Comparison of ENCODE assay signal across 12 mouse cellular contexts in genomic region chrX:102115676-102116075, GRCm38 (mm10). TPM values are rescaled to one million over a fixed set of nuclear protein-coding genes. Genes with fewer than 3 reads are reported as not detected.
A peak's percentile ranks its signal among the peaks of the same experiment; 100 is the strongest.
DNase-seq lines count a peak whose midpoint lies in the region; ATAC-seq lines count a peak whose summit lies in the region.
"Had no signal": no experiment of that assay in that cellular context is flagged by ENCODE, and none has a peak within 500 bp of the region (broad histone marks: within the 10 kb centered on the region; RNA-seq: fewer than 3 reads in every experiment).

No protein-coding gene starts in this region.

- no peaks in the 10 kb centered on the region for H3K9me3 ChIP-seq in hindbrain, embryonic 15.5 days
- no peaks in the 10 kb centered on the region for H3K9me3 ChIP-seq in midbrain, embryonic 13.5 days
- H3K9me3 ChIP-seq: limb, embryonic 12.5 days; neural tube, embryonic 12.5 days had no signal

- no peaks in the 10 kb centered on the region for H3K36me3 ChIP-seq in hindbrain, embryonic 15.5 days
- H3K36me3 ChIP-seq in midbrain, embryonic 13.5 days: no peaks in the 10 kb centered on the region
- H3K36me3 ChIP-seq: limb, embryonic 12.5 days; neural tube, embryonic 12.5 days had no signal

- 28% methylated on average over 4 of the region's 4 CpGs for WGBS in hindbrain, embryonic 15.5 days
- 41% methylated on average over 4 of the region's 4 CpGs for WGBS in midbrain, embryonic 13.5 days

- ATAC-seq in hindbrain, embryonic 15.5 days (ENCODE audit: low FRiP score, low read depth): no peak
- 0 out of 2 replicates have a peak, but pooled peaks have one; percentile 22 for ATAC-seq in midbrain, embryonic 13.5 days
- ATAC-seq in erythroid progenitor cell, adult 5-6 weeks (replicated peaks; ENCODE audit: low FRiP score, poor library complexity, severe bottlenecking): no peak

- peak; percentile 20 for DNase-seq in embryo, embryonic 10 days (ENCODE audit: low spot score)
- no peak for DNase-seq in embryo, embryonic 9.5 days (ENCODE audit: extremely low spot score)
- DNase-seq in brain, adult 2 months (ENCODE audit: low read depth, low spot score): peak; percentile 76
- no peak for DNase-seq in thymus, postnatal 0 days (ENCODE audit: low spot score)
- DNase-seq in urinary bladder, postnatal 4 days (ENCODE audit: low spot score in 2 of 2): no peak
- DNase-seq: kidney, adult 11 months; lung, postnatal 14 days had no signal

- no peak overlapping the region for H3K9ac ChIP-seq in hindbrain, embryonic 15.5 days
- H3K9ac ChIP-seq in midbrain, embryonic 13.5 days (replicated peaks): no peak overlapping the region
- H3K9ac ChIP-seq: limb, embryonic 12.5 days; neural tube, embryonic 12.5 days had no signal

- no peak overlapping the region for H3K4me2 ChIP-seq in hindbrain, embryonic 15.5 days
- no peak overlapping the region for H3K4me2 ChIP-seq in midbrain, embryonic 13.5 days (replicated peaks)
- H3K4me2 ChIP-seq: limb, embryonic 12.5 days; neural tube, embryonic 12.5 days had no signal

- H3K4me3 ChIP-seq in hindbrain, embryonic 15.5 days: no peak overlapping the region
- H3K4me3 ChIP-seq in midbrain, embryonic 13.5 days (replicated peaks): no peak overlapping the region
- H3K4me3 ChIP-seq: limb, embryonic 12.5 days; neural tube, embryonic 12.5 days had no signal

- peak overlapping the region; percentile 75 for H3K27ac ChIP-seq in hindbrain, embryonic 15.5 days (replicated peaks)
- H3K27ac ChIP-seq in midbrain, embryonic 13.5 days: peak overlapping the region; percentile 77
- H3K27ac ChIP-seq: limb, embryonic 12.5 days; neural tube, embryonic 12.5 days had no signal

- peaks cover 8% of the 10 kb centered on the region; the same call in 1 of the 2 replicates for H3K4me1 ChIP-seq in hindbrain, embryonic 15.5 days (replicated peaks)
- H3K4me1 ChIP-seq in midbrain, embryonic 13.5 days (replicated peaks): peaks cover 10% of the 10 kb centered on the region; the same call in 1 of the 2 replicates
- H3K4me1 ChIP-seq: limb, embryonic 12.5 days had no signal

- no peaks in the 10 kb centered on the region for H3K27me3 ChIP-seq in hindbrain, embryonic 15.5 days
- peaks cover under 1% of the 10 kb centered on the region; the same call in 1 of the 2 replicates for H3K27me3 ChIP-seq in midbrain, embryonic 13.5 days
- H3K27me3 ChIP-seq: neural tube, embryonic 12.5 days had no signal

RNA-seq across cellular contexts. Expression of gene Pin4, which starts 3.6 kb away (rescaled TPM):
- 52.9 and 65.0 TPM in 2 replicates for polyA plus RNA-seq in hindbrain, embryonic 15.5 days (2015; fragmentation: Nextera tagmentation; extraction: Ambion mirVana)
- polyA plus RNA-seq in midbrain, embryonic 13.5 days (2015; fragmentation: Nextera tagmentation; extraction: Ambion mirVana): 83.7 and 93.5 TPM in 2 replicates
- 68.0 and 70.3 TPM in 2 replicates for polyA plus RNA-seq in thymus, postnatal 0 days (2015; fragmentation: Nextera tagmentation; extraction: Ambion mirVana)
- total RNA-seq in erythroid progenitor cell, adult 5-6 weeks (2015; ENCODE audit: low replicate concordance): 53.7 TPM in 1 of 2 replicates, not detected in the other
- 42.7 and 82.7 TPM in 2 replicates for total RNA-seq in erythroid progenitor cell, adult 5-6 weeks (2017; ENCODE audit: low replicate concordance)

RNA-seq across cellular contexts. Expression of gene Ercc6l, which starts 41.2 kb away (rescaled TPM):
- polyA plus RNA-seq in hindbrain, embryonic 15.5 days (2015; fragmentation: Nextera tagmentation; extraction: Ambion mirVana): 2.0 and 2.3 TPM in 2 replicates
- 4.1 and 4.6 TPM in 2 replicates for polyA plus RNA-seq in midbrain, embryonic 13.5 days (2015; fragmentation: Nextera tagmentation; extraction: Ambion mirVana)
- polyA plus RNA-seq in thymus, postnatal 0 days (2015; fragmentation: Nextera tagmentation; extraction: Ambion mirVana): 10.4 and 11.3 TPM in 2 replicates
- 24.3 and 26.7 TPM in 2 replicates for total RNA-seq in erythroid progenitor cell, adult 5-6 weeks (2015; ENCODE audit: low replicate concordance)
- 30.9 and 34.0 TPM in 2 replicates for total RNA-seq in erythroid progenitor cell, adult 5-6 weeks (2017; ENCODE audit: low replicate concordance)

RNA-seq across cellular contexts. Expression of gene Rtl5, which starts 44.6 kb away (rescaled TPM):
- 5.3 and 8.2 TPM in 2 replicates for polyA plus RNA-seq in hindbrain, embryonic 15.5 days (2015; fragmentation: Nextera tagmentation; extraction: Ambion mirVana)
- 8.0 and 10.9 TPM in 2 replicates for polyA plus RNA-seq in midbrain, embryonic 13.5 days (2015; fragmentation: Nextera tagmentation; extraction: Ambion mirVana)
- polyA plus RNA-seq in thymus, postnatal 0 days (2015; fragmentation: Nextera tagmentation; extraction: Ambion mirVana): 0.13 and 0.18 TPM in 2 replicates
- total RNA-seq in erythroid progenitor cell, adult 5-6 weeks (2015; ENCODE audit: low replicate concordance): 2.1 TPM in 1 of 2 replicates, not detected in the other
- 0.26 and 0.30 TPM in 2 replicates for total RNA-seq in erythroid progenitor cell, adult 5-6 weeks (2017; ENCODE audit: low replicate concordance)

Comparison
In these comparisons a context has a peak if more than half of its experiments do, and no peak if none do; other contexts are left out.
1. DNase-seq: peak in embryo, embryonic 10 days (single experiment) and brain, adult 2 months (single experiment); none in embryo, embryonic 9.5 days (single experiment), thymus, postnatal 0 days (single experiment) and urinary bladder, postnatal 4 days (0 of 2).